Mouse (Mus musculus): ENCODE measurements around the gene Gdf11. TPM values are rescaled to one million over a fixed set of nuclear protein-coding genes. Genes with fewer than 3 reads are reported as not detected.

Gdf11 gene
- polyA plus RNA-seq, 1 experiment from 2014 or later, result 0.23 TPM

GRCm38 (mm10) chr10:128846664-128847063 lies 44.9 kb downstream of the Gdf11 start:
- Histone ChIP-seq H3K4me3 (ENCODE audit: low read depth, low read length) (no peak overlapping the region), H3K4me2 (ENCODE audit: low read depth, low read length) (no peak overlapping the region), H3K27me3 (ENCODE audit: insufficient read depth, low read length) (no peaks in the 10 kb centered on the region), H3K4me1 (ENCODE audit: insufficient read depth) (no peaks in the 10 kb centered on the region), H3K9me3 (ENCODE audit: low read length) (no peaks in the 10 kb centered on the region), H3K36me3 (replicated peaks; ENCODE audit: insufficient read depth, low read length) (peaks cover 55% of the 10 kb centered on the region), H3K27ac (ENCODE audit: low read depth) (no peak overlapping the region), H3K9ac (replicated peaks) (no peak overlapping the region)
- TF ChIP-seq EP300 (IDR thresholded peaks at IDR 0.05; ENCODE audit: low read depth) (no peak), CTCF (IDR thresholded peaks at IDR 0.05; ENCODE audit: low read depth) (no peak)
- 77% methylated on average over 4 of the region's 4 CpGs for WGBS (ENCODE audit: insufficient replicate concordance)
- no peak for ATAC-seq
- DNase-seq, result no peak

- no peak overlapping the region for H3K27ac ChIP-seq (ENCODE audit: low read depth)
- DNase-seq, result no peak
- 84% methylated on average over 2 of the region's 2 CpGs for WGBS (ENCODE audit: insufficient replicate concordance)
- no peak for ATAC-seq
- no peaks in the 10 kb centered on the region for H3K4me1 ChIP-seq (ENCODE audit: insufficient read depth)
- H3K36me3 ChIP-seq (replicated peaks; ENCODE audit: insufficient read depth, low read length), result peaks cover 56% of the 10 kb centered on the region
- TF ChIP-seq CTCF (IDR thresholded peaks at IDR 0.05; ENCODE audit: low read depth) (peak; percentile 69), EP300 (IDR thresholded peaks at IDR 0.05; ENCODE audit: low read depth) (no peak)
- H3K9me3 ChIP-seq (ENCODE audit: low read length), result no peaks in the 10 kb centered on the region
- no peak overlapping the region for H3K4me2 ChIP-seq (ENCODE audit: low read depth, low read length)
- H3K4me3 ChIP-seq (ENCODE audit: low read depth, low read length), result no peak overlapping the region
- no peak overlapping the region for H3K9ac ChIP-seq (replicated peaks)
- no peaks in the 10 kb centered on the region for H3K27me3 ChIP-seq (ENCODE audit: insufficient read depth, low read length)
Measured at GRCm38 (mm10) chr10:128845516-128845915, 46.0 kb downstream of the Gdf11 start.

GRCm38 (mm10) chr10:128843260-128843659 lies 48.3 kb downstream of the Gdf11 start:
- peaks cover 58% of the 10 kb centered on the region for H3K36me3 ChIP-seq (replicated peaks; ENCODE audit: insufficient read depth, low read length)
- no peak overlapping the region for H3K4me2 ChIP-seq (ENCODE audit: low read depth, low read length)
- H3K9ac ChIP-seq (replicated peaks), result no peak overlapping the region
- no peaks in the 10 kb centered on the region for H3K27me3 ChIP-seq (ENCODE audit: insufficient read depth, low read length)
- DNase-seq, result no peak
- ATAC-seq, result no peak
- H3K9me3 ChIP-seq (ENCODE audit: low read length), result no peaks in the 10 kb centered on the region
- WGBS (ENCODE audit: insufficient replicate concordance), result 93% methylated on average over 5 of the region's 5 CpGs
- no peak overlapping the region for H3K27ac ChIP-seq (ENCODE audit: low read depth)
- H3K4me1 ChIP-seq (ENCODE audit: insufficient read depth), result no peaks in the 10 kb centered on the region
- no peak overlapping the region for H3K4me3 ChIP-seq (ENCODE audit: low read depth, low read length)
- TF ChIP-seq CTCF (IDR thresholded peaks at IDR 0.05; ENCODE audit: low read depth), result no peak
- TF ChIP-seq EP300 (IDR thresholded peaks at IDR 0.05; ENCODE audit: low read depth), result no peak

- no peak overlapping the region for H3K4me3 ChIP-seq (ENCODE audit: low read depth, low read length)
- no peak for DNase-seq
- no peaks in the 10 kb centered on the region for H3K4me1 ChIP-seq (ENCODE audit: insufficient read depth)
- TF ChIP-seq EP300 (IDR thresholded peaks at IDR 0.05; ENCODE audit: low read depth) (peak; percentile 75), CTCF (IDR thresholded peaks at IDR 0.05; ENCODE audit: low read depth) (no peak)
- no peak overlapping the region for H3K4me2 ChIP-seq (ENCODE audit: low read depth, low read length)
- 0 out of 2 replicates have a peak, but pooled peaks have one; percentile 23 for ATAC-seq
- no peak overlapping the region for H3K27ac ChIP-seq (ENCODE audit: low read depth)
- no peaks in the 10 kb centered on the region for H3K27me3 ChIP-seq (ENCODE audit: insufficient read depth, low read length)
- no peaks in the 10 kb centered on the region for H3K9me3 ChIP-seq (ENCODE audit: low read length)
- H3K9ac ChIP-seq (replicated peaks), result no peak overlapping the region
- H3K36me3 ChIP-seq (replicated peaks; ENCODE audit: insufficient read depth, low read length), result peaks cover 53% of the 10 kb centered on the region
Measured at GRCm38 (mm10) chr10:128840612-128841011, 50.9 kb downstream of the Gdf11 start.

GRCm38 (mm10) chr10:128839434-128839833 lies 52.1 kb downstream of the Gdf11 start:
- Histone ChIP-seq H3K4me1 (ENCODE audit: insufficient read depth) (no peaks in the 10 kb centered on the region), H3K4me2 (ENCODE audit: low read depth, low read length) (no peak overlapping the region), H3K9ac (replicated peaks) (no peak overlapping the region), H3K4me3 (ENCODE audit: low read depth, low read length) (no peak overlapping the region), H3K36me3 (replicated peaks; ENCODE audit: insufficient read depth, low read length) (peaks cover 54% of the 10 kb centered on the region), H3K9me3 (ENCODE audit: low read length) (no peaks in the 10 kb centered on the region), H3K27me3 (ENCODE audit: insufficient read depth, low read length) (no peaks in the 10 kb centered on the region), H3K27ac (ENCODE audit: low read depth) (no peak overlapping the region)
- ATAC-seq (no peak; the same call in 1 of the 2 replicates), DNase-seq (no peak)
- TF ChIP-seq CTCF (IDR thresholded peaks at IDR 0.05; ENCODE audit: low read depth), result no peak
- peak; percentile 50; the same call in 1 of the 2 replicates for TF ChIP-seq EP300 (IDR thresholded peaks at IDR 0.05; ENCODE audit: low read depth)

GRCm38 (mm10) chr10:128837400-128837799 lies 54.1 kb downstream of the Gdf11 start:
- no peak overlapping the region for H3K9ac ChIP-seq (replicated peaks)
- no peak for DNase-seq
- no peak overlapping the region for H3K4me3 ChIP-seq (ENCODE audit: low read depth, low read length)
- H3K9me3 ChIP-seq (ENCODE audit: low read length), result no peaks in the 10 kb centered on the region; the same call in 1 of the 2 replicates
- no peak overlapping the region for H3K27ac ChIP-seq (ENCODE audit: low read depth)
- no peaks in the 10 kb centered on the region for H3K27me3 ChIP-seq (ENCODE audit: insufficient read depth, low read length)
- H3K4me1 ChIP-seq (ENCODE audit: insufficient read depth), result no peaks in the 10 kb centered on the region
- no peak overlapping the region for H3K4me2 ChIP-seq (ENCODE audit: low read depth, low read length)
- peaks cover 51% of the 10 kb centered on the region for H3K36me3 ChIP-seq (replicated peaks; ENCODE audit: insufficient read depth, low read length)
- ATAC-seq, result no peak
- TF ChIP-seq EP300 (IDR thresholded peaks at IDR 0.05; ENCODE audit: low read depth), result no peak
- 0 out of 2 replicates have a peak, but pooled peaks have one; percentile 16 for TF ChIP-seq CTCF (IDR thresholded peaks at IDR 0.05; ENCODE audit: low read depth)

Other genes starting within 250 kb of the Gdf11 start
- 0.18 and 0.40 TPM in 2 replicates for gene Ikzf4, start 245.7 kb downstream of the Gdf11 start, polyA plus RNA-seq (2015; fragmentation: Nextera tagmentation; extraction: Ambion mirVana)
- 27.7 and 27.9 TPM in 2 replicates for gene Suox, start 217.6 kb downstream of the Gdf11 start, polyA plus RNA-seq (2015; fragmentation: Nextera tagmentation; extraction: Ambion mirVana)
- gene Rab5b, start 195.5 kb downstream of the Gdf11 start, polyA plus RNA-seq (2015; fragmentation: Nextera tagmentation; extraction: Ambion mirVana), result 23.0 and 26.2 TPM in 2 replicates
- gene Pmel, start 187.5 kb downstream of the Gdf11 start, polyA plus RNA-seq (2015; fragmentation: Nextera tagmentation; extraction: Ambion mirVana), result 0.46 and 0.69 TPM in 2 replicates
- 29.8 and 34.7 TPM in 2 replicates for gene Cdk2, start 186.7 kb downstream of the Gdf11 start, polyA plus RNA-seq (2015; fragmentation: Nextera tagmentation; extraction: Ambion mirVana)
- gene Dgka, start 146.9 kb downstream of the Gdf11 start, polyA plus RNA-seq (2015; fragmentation: Nextera tagmentation; extraction: Ambion mirVana), result 2.5 and 2.9 TPM in 2 replicates
- 14.9 and 17.8 TPM in 2 replicates for gene Pym1, start 143.8 kb downstream of the Gdf11 start, polyA plus RNA-seq (2015; fragmentation: Nextera tagmentation; extraction: Ambion mirVana)
- 11.3 and 13.5 TPM in 2 replicates for gene Mmp19, start 100.8 kb downstream of the Gdf11 start, polyA plus RNA-seq (2015; fragmentation: Nextera tagmentation; extraction: Ambion mirVana)
- gene Dnajc14, start 87.7 kb downstream of the Gdf11 start, polyA plus RNA-seq (2015; fragmentation: Nextera tagmentation; extraction: Ambion mirVana), result 12.9 and 15.0 TPM in 2 replicates
- 2.3 and 2.5 TPM in 2 replicates for gene Tmem198b, start 87.3 kb downstream of the Gdf11 start, polyA plus RNA-seq (2015; fragmentation: Nextera tagmentation; extraction: Ambion mirVana)
- 72.0 and 75.4 TPM in 2 replicates for gene Sarnp, start 74.4 kb downstream of the Gdf11 start, polyA plus RNA-seq (2015; fragmentation: Nextera tagmentation; extraction: Ambion mirVana)
- 75.8 and 80.6 TPM in 2 replicates for gene Ormdl2, start 70.1 kb downstream of the Gdf11 start, polyA plus RNA-seq (2015; fragmentation: Nextera tagmentation; extraction: Ambion mirVana)
- gene Cd63, start 9.3 kb upstream of the Gdf11 start, polyA plus RNA-seq (2015; fragmentation: Nextera tagmentation; extraction: Ambion mirVana), result 271 and 296 TPM in 2 replicates
- 54.5 and 63.1 TPM in 2 replicates for gene Rdh5, start 31.2 kb upstream of the Gdf11 start, polyA plus RNA-seq (2015; fragmentation: Nextera tagmentation; extraction: Ambion mirVana)
- gene Bloc1s1, start 32.3 kb upstream of the Gdf11 start, polyA plus RNA-seq (2015; fragmentation: Nextera tagmentation; extraction: Ambion mirVana), result 128 and 130 TPM in 2 replicates
- gene Itga7, start 42.1 kb upstream of the Gdf11 start, polyA plus RNA-seq (2015; fragmentation: Nextera tagmentation; extraction: Ambion mirVana), result 0.66 and 0.70 TPM in 2 replicates
- 29.9 and 33.3 TPM in 2 replicates for gene Mettl7b, start 69.3 kb upstream of the Gdf11 start, polyA plus RNA-seq (2015; fragmentation: Nextera tagmentation; extraction: Ambion mirVana)
- gene Olfr9, start 97.7 kb upstream of the Gdf11 start, polyA plus RNA-seq (2015; fragmentation: Nextera tagmentation; extraction: Ambion mirVana), result not detected in 2 replicates
- not detected in 2 replicates for gene Olfr763, start 119.1 kb upstream of the Gdf11 start, polyA plus RNA-seq (2015; fragmentation: Nextera tagmentation; extraction: Ambion mirVana)
- not detected in 2 replicates for gene Olfr764-ps1, start 148.2 kb upstream of the Gdf11 start, polyA plus RNA-seq (2015; fragmentation: Nextera tagmentation; extraction: Ambion mirVana)
- not detected in 2 replicates for gene Olfr765, start 158.3 kb upstream of the Gdf11 start, polyA plus RNA-seq (2015; fragmentation: Nextera tagmentation; extraction: Ambion mirVana)
- not detected in 2 replicates for gene Olfr766-ps1, start 177.3 kb upstream of the Gdf11 start, polyA plus RNA-seq (2015; fragmentation: Nextera tagmentation; extraction: Ambion mirVana)
- not detected in 2 replicates for gene Olfr767, start 191.2 kb upstream of the Gdf11 start, polyA plus RNA-seq (2015; fragmentation: Nextera tagmentation; extraction: Ambion mirVana)
- gene Olfr768, start 207.7 kb upstream of the Gdf11 start, polyA plus RNA-seq (2015; fragmentation: Nextera tagmentation; extraction: Ambion mirVana), result not detected in 2 replicates
- gene Olfr769, start 226.1 kb upstream of the Gdf11 start, polyA plus RNA-seq (2015; fragmentation: Nextera tagmentation; extraction: Ambion mirVana), result not detected in 2 replicates
- not detected in 2 replicates for gene Olfr770, start 247.3 kb upstream of the Gdf11 start, polyA plus RNA-seq (2015; fragmentation: Nextera tagmentation; extraction: Ambion mirVana)